Mouse (Mus musculus) lung, embryonic 16.5 days (tissue): ENCODE data around the gene BC048403. TPM values are rescaled to one million over a fixed set of nuclear protein-coding genes. Genes with fewer than 3 reads are reported as not detected.

Experiments used
- ATAC-seq: fragments of 200-750 bp; cut with Nextera tagmentation; 2 replicates; pipeline ENCODE4 v1.8.0; 2017; ENCODE audit warnings: low read depth, mild to moderate bottlenecking, moderate library complexity
- H3K27ac ChIP-seq: fragments of 300-500 bp; sonication (generic); 2 replicates; pipeline ENCODE4 v1.5.1; 2014; ENCODE audit warnings: mild to moderate bottlenecking, control low read depth, low read length
- H3K27me3 ChIP-seq: fragments of 300-500 bp; sonication (generic); 2 replicates; pipeline ENCODE4 v1.6.1; 2014; ENCODE audit warnings: low read depth, low read length, mixed read lengths; ENCODE audit not compliant: control insufficient read depth, insufficient read depth
- H3K36me3 ChIP-seq: fragments of 300-500 bp; sonication (generic); 2 replicates; pipeline ENCODE4 v1.6.1; 2014; ENCODE audit warnings: low read length; ENCODE audit not compliant: control insufficient read depth, insufficient read depth
- H3K4me1 ChIP-seq: fragments of 300-500 bp; sonication (generic); replicated peaks from 2 replicates; pipeline ENCODE4 v1.6.1; 2014; ENCODE audit warnings: low read length, mixed read lengths; ENCODE audit not compliant: control insufficient read depth, insufficient read depth
- H3K4me2 ChIP-seq: fragments of 300-500 bp; sonication (generic); 2 replicates; pipeline ENCODE4 v1.6.1; 2014; ENCODE audit warnings: low read depth, low read length, control low read depth
- H3K4me3 ChIP-seq: fragments of 300-500 bp; sonication (generic); 2 replicates; pipeline ENCODE4 v1.5.1; 2014; ENCODE audit warnings: mild to moderate bottlenecking, low read length, control low read depth
- H3K9ac ChIP-seq: fragments of 300-500 bp; sonication (generic); 2 replicates; pipeline ENCODE4 v1.6.1; 2014; ENCODE audit warnings: low read length, control low read depth
- H3K9me3 ChIP-seq: fragments of 300-500 bp; sonication (generic); 2 replicates; pipeline ENCODE4 v1.6.1; 2016; ENCODE audit warnings: low read length; ENCODE audit not compliant: control insufficient read depth
- WGBS: fragments of 180-500 bp; shearing (Covaris S2); extraction: QIAGEN DNeasy Blood & Tissue Kit; methylation state at CpG from one replicate; pipeline ENCODE4 v1.1.7; 2014; 5-methylcytosine and 5-hydroxymethylcytosine counted together
- polyA plus RNA-seq: library from polyadenylated mRNA; unstranded; fragments of >200 nt; fragmentation: Nextera tagmentation; extraction: Ambion mirVana; gene quantifications from 2 replicates; pipeline ENCODE4 v1.2.1, GENCODE M21; 2015

Gene BC048403
- polyA plus RNA-seq, 1 experiment from 2014 or later: 2.7 TPM

GRCm38 (mm10) chr10:121718896-121719585, 20.7 kb upstream of the BC048403 start:
- 90% methylated on average over 18 of the region's 18 CpGs for WGBS
- Histone ChIP-seq H3K27ac (no peak overlapping the region), H3K9ac (no peak overlapping the region), H3K4me1 (no peaks in the 10 kb centered on the region), H3K9me3 (no peaks in the 10 kb centered on the region), H3K27me3 (no peaks in the 10 kb centered on the region), H3K4me2 (no peak overlapping the region), H3K36me3 (no peaks in the 10 kb centered on the region), H3K4me3 (no peak overlapping the region)
- no peak for ATAC-seq

DNA sequence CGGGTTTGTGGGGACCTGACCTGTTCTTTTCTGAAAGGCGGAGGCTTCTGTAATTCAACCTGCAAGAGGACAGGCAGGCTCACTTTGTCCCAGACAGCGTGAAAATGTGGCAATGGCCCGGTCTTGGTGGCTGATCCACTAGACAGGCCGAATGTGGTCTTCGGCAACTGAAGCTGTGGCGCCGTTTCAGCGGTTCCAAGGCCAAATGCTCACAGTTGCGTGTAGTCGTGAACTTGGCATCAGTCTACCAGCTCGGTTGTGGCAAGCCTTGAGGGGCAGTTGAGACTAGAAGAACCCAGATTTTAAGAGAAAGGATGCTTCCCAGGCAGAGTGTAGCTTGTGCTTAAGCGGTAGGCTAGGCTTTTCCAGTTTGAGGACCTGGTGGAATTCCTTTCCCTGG, 19.0 kb upstream of the BC048403 start:
- Histone ChIP-seq H3K9me3 (no peaks in the 10 kb centered on the region), H3K4me2 (no peak overlapping the region), H3K4me3 (no peak overlapping the region), H3K27ac (no peak overlapping the region), H3K9ac (no peak overlapping the region), H3K36me3 (no peaks in the 10 kb centered on the region), H3K27me3 (no peaks in the 10 kb centered on the region), H3K4me1 (no peaks in the 10 kb centered on the region)
- ATAC-seq: no peak
- WGBS: 94% methylated on average over 13 of the region's 13 CpGs

DNA sequence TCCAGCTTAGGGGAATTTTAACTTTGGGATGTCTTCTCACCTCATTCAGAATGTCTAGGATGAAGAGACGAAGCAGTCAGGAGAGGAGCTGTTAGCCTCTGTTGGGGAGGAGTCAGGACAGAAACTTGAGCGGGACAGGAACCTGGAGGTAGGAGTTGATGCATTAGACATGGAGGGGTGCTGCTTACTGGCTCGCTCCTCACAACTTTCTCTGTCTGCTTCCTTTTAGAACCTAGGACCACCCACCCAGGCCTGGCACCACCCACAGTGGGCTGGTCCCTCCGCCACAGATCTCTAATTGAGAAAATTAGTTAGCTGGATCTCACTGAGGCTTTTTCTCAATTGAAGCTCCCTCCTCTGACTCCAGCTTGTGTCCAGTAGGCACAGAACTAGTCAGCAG, 13.2 kb upstream of the BC048403 start:
- no peak overlapping the region for H3K4me2 ChIP-seq
- no peak for ATAC-seq
- no peaks in the 10 kb centered on the region for H3K27me3 ChIP-seq
- H3K4me3 ChIP-seq: no peak overlapping the region
- 63% methylated on average over 4 of the region's 4 CpGs for WGBS
- no peaks in the 10 kb centered on the region for H3K36me3 ChIP-seq
- no peak overlapping the region for H3K9ac ChIP-seq
- H3K9me3 ChIP-seq: no peaks in the 10 kb centered on the region
- no peaks in the 10 kb centered on the region for H3K4me1 ChIP-seq
- H3K27ac ChIP-seq: no peak overlapping the region

- ATAC-seq: peak; percentile 62; the same call in 1 of the 2 replicates
- Histone ChIP-seq H3K9ac (no peak overlapping the region), H3K27ac (no peak overlapping the region), H3K4me1 (no peaks in the 10 kb centered on the region), H3K9me3 (no peaks in the 10 kb centered on the region), H3K4me2 (no peak overlapping the region), H3K27me3 (no peaks in the 10 kb centered on the region), H3K36me3 (no peaks in the 10 kb centered on the region), H3K4me3 (no peak overlapping the region)
- WGBS: 70% methylated on average over 4 of the region's 4 CpGs
Observed at GRCm38 (mm10) chr10:121727151-121727550, 12.6 kb upstream of the BC048403 start.

DNA sequence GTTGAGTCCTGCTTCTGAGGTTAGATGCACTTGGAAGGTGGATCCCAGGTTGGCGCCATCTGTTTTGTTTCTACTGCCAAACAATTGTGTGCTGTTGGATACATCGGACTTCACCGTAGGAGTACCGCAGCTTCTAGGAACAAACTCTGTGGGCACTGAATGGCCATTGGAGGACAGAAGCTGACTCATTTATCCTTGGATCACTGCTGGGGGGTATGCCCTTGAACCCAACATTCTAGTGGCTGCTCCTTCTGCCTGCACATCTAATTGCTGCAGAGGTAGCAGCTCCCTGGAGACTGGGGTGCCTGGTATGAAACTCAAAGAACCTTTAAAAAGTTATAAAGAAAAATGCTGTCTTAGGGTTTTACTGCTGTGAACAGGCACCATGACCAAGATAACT, 11.5 kb upstream of the BC048403 start:
- Histone ChIP-seq H3K27me3 (no peaks in the 10 kb centered on the region), H3K4me1 (no peaks in the 10 kb centered on the region), H3K27ac (no peak overlapping the region), H3K9me3 (no peaks in the 10 kb centered on the region), H3K4me2 (no peak overlapping the region), H3K9ac (no peak overlapping the region), H3K4me3 (no peak overlapping the region), H3K36me3 (no peaks in the 10 kb centered on the region)
- no peak for ATAC-seq
- WGBS: 94% methylated on average over 4 of the region's 4 CpGs

DNA sequence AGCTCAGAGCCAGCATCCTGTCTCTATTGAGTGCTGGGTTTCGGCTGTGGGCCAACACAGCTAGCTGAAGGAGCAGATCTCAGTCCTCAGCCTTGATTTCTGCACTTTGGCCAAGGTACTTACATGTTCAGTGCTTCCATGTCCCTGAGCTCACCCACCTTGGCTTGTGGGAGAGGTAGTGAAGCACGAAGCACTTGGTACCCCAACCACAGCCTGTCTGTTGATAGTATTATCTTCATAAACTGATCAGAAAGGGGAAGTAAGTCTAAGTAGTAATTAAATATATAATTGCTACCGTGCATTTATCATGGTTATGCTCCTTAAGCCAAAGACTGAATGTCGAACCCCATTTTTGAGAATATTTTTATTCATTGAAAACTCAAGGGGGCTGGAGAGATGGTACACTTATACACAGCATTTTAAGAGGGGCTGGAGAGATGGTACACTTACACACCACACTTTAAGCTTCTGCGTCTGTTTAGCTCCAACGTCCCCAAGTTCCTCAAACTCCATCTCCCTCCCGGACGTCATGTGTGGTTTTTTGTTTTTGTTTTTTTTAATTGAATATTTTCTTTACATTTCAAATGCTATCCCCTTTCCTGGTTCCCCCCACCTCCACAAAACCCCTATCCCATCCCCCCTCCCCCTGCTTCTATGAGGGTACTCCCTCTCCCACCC, 8.6 kb upstream of the BC048403 start:
- no peak overlapping the region for H3K4me2 ChIP-seq
- no peak overlapping the region for H3K27ac ChIP-seq
- H3K4me3 ChIP-seq: no peak overlapping the region
- no peak for ATAC-seq
- H3K9me3 ChIP-seq: no peaks in the 10 kb centered on the region
- H3K27me3 ChIP-seq: no peaks in the 10 kb centered on the region
- 89% methylated on average over 8 of the region's 8 CpGs for WGBS
- no peaks in the 10 kb centered on the region for H3K36me3 ChIP-seq
- H3K9ac ChIP-seq: no peak overlapping the region
- H3K4me1 ChIP-seq: no peaks in the 10 kb centered on the region

GRCm38 (mm10) chr10:121732542-121732941, 7.2 kb upstream of the BC048403 start:
- Histone ChIP-seq H3K27me3 (no peaks in the 10 kb centered on the region), H3K4me2 (no peak overlapping the region), H3K36me3 (no peaks in the 10 kb centered on the region), H3K27ac (no peak overlapping the region), H3K4me1 (no peaks in the 10 kb centered on the region), H3K9ac (no peak overlapping the region), H3K4me3 (no peak overlapping the region), H3K9me3 (no peaks in the 10 kb centered on the region)
- WGBS: 85% methylated on average over 9 of the region's 9 CpGs
- ATAC-seq: no peak

DNA sequence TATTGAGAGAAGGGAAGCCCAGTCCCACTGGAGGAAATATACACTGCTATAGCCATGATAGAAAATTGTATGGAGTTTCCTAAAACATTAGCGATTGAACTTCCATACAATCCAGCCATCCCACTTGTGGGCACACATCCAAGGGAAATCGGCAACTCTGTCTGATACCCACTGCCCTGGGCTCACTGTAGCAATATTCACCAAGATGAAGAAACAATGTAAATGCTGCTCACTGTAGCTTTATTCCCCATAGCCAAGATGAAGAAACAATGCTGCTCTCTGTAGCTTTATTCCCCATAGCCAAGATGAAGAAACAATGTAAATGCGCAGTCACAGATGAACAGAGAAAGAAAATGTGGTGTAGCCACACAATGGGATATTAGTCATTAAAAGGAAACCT, 2.5 kb upstream of the BC048403 start:
- no peak overlapping the region for H3K27ac ChIP-seq
- H3K27me3 ChIP-seq: no peaks in the 10 kb centered on the region
- 86% methylated on average over 3 of the region's 3 CpGs for WGBS
- ATAC-seq: no peak
- H3K9me3 ChIP-seq: no peaks in the 10 kb centered on the region
- no peak overlapping the region for H3K4me2 ChIP-seq
- peaks cover 10% of the 10 kb centered on the region; the same call in 1 of the 2 replicates for H3K4me1 ChIP-seq
- no peak overlapping the region for H3K4me3 ChIP-seq
- H3K9ac ChIP-seq: no peak overlapping the region
- H3K36me3 ChIP-seq: no peaks in the 10 kb centered on the region

DNA sequence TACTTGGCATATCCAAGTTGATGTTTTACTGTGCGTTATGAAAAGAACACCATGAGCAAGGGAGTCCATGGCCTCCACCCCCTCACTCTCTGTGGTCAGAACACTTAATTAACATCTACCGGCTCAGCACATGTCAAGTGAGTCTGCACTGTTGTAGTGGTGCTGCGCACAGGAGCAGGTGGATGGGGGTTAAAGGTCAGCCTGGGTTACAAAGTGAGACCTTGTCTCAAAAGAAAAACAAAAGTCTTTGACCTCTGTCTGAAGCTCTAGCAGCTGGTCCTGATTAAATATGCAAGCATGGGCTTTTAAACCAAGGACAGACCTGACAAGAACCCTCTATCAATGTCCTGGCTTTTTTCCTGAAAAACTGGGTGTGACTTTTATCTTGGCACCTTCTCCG, 2.6 kb downstream of the BC048403 start:
- ATAC-seq: no peak
- Histone ChIP-seq H3K27ac (no peak overlapping the region), H3K9me3 (no peaks in the 10 kb centered on the region), H3K4me3 (no peak overlapping the region), H3K9ac (no peak overlapping the region), H3K27me3 (no peaks in the 10 kb centered on the region), H3K36me3 (peaks cover 9% of the 10 kb centered on the region), H3K4me2 (no peak overlapping the region), H3K4me1 (peaks cover 10% of the 10 kb centered on the region; the same call in 1 of the 2 replicates)
- 32% methylated on average over 4 of the region's 4 CpGs for WGBS
